Comparison of ENCODE assay signal across 8 mouse cellular contexts in the genomic region with DNA sequence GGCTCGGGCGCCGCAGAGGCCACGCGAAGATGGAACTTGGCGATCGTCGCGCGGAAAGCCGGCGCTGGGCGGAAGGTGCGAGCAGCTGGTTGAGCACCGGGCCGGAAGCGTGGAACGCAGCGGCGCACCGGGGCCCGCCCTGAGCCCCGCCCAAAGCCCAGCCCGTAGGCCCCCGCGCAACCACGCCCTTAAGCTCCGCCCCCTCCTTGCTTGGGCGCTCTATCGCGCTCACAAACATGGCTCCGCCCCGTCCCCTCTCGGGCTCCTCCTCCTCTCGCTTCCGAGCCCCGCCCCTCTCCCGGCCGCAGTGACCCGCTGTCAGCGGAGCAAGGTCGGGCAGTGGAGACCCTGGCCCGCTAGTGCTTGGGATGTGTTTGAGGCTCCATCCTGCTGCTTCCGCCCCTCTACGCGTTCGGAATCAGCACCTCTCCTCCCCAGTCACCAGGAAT. TPM values are rescaled to one million over a fixed set of nuclear protein-coding genes. Genes with fewer than 3 reads are reported as not detected.
DNase-seq lines count a peak whose midpoint lies in the region; ATAC-seq and TF ChIP-seq lines count a peak whose summit lies in the region.

1110008P14Rik (minus strand) TSS at position 164 of the 449 bp plus-strand sequence.

- peak within 1 kb of the TSS; percentile 88 for H3K4me2 ChIP-seq in heart, embryonic 11.5 days
- peak within 1 kb of the TSS; percentile 97 for H3K4me2 ChIP-seq in kidney, embryonic 16.5 days (replicated peaks; ENCODE audit: low read depth, low read length)
- peak within 1 kb of the TSS; percentile 95 for H3K4me2 ChIP-seq in liver, embryonic 11.5 days
- H3K4me2 ChIP-seq in myocyte (ENCODE audit: low read depth): peak within 1 kb of the TSS; percentile 92

- H3K9ac ChIP-seq in heart, embryonic 11.5 days (ENCODE audit: low read depth, low read length): peak within 1 kb of the TSS; percentile 39
- H3K9ac ChIP-seq in kidney, embryonic 16.5 days (replicated peaks; ENCODE audit: low read length): peak within 1 kb of the TSS; percentile 63
- H3K9ac ChIP-seq in liver, embryonic 11.5 days (ENCODE audit: low read depth, low read length): peak within 1 kb of the TSS; percentile 64

- H3K9me3 ChIP-seq in heart, embryonic 11.5 days (replicated peaks; ENCODE audit: control insufficient read depth, low read length): no peaks in the 10 kb centered on the region
- no peaks in the 10 kb centered on the region for H3K9me3 ChIP-seq in kidney, embryonic 16.5 days (ENCODE audit: low read length)
- no peaks in the 10 kb centered on the region for H3K9me3 ChIP-seq in liver, embryonic 11.5 days (ENCODE audit: control insufficient read depth, low read length)

- 0 out of 2 replicates have a peak within 1 kb of the TSS, but pooled peaks have one; percentile 37 for H3K27ac ChIP-seq in heart, embryonic 11.5 days (ENCODE audit: low read depth, low read length)
- peak within 1 kb of the TSS; percentile 54; the same call in 1 of the 2 replicates for H3K27ac ChIP-seq in kidney, embryonic 16.5 days (ENCODE audit: low read length)
- no peak within 1 kb of the TSS for H3K27ac ChIP-seq in liver, embryonic 11.5 days (ENCODE audit: low read depth, low read length)

- no peak for TF ChIP-seq POLR2A in brain, embryonic 14.5 days (IDR thresholded peaks at IDR 0.05; ENCODE audit: borderline replicate concordance, extremely low read depth, insufficient read depth, insufficient read length, poor library complexity, severe bottlenecking)
- TF ChIP-seq POLR2A in myocyte (IDR thresholded peaks at IDR 0.05; ENCODE audit: insufficient read length, low read depth): peak; percentile 80

- under 1% methylated on average over 47 of the region's 47 CpGs for WGBS in heart, embryonic 11.5 days (ENCODE audit: insufficient replicate concordance)
- under 1% methylated on average over 40 of the region's 47 CpGs for WGBS in kidney, embryonic 16.5 days
- under 1% methylated on average over 41 of the region's 47 CpGs for WGBS in liver, embryonic 11.5 days

- peak within 1 kb of the TSS; percentile 24 for H3ac ChIP-seq in myocyte (ENCODE audit: control insufficient read depth, insufficient read length)

- TF ChIP-seq CTCF in brain, embryonic 14.5 days (IDR thresholded peaks at IDR 0.05; ENCODE audit: borderline replicate concordance, extremely low read depth, insufficient read depth, insufficient read length): no peak

- peaks cover 17% of the 10 kb centered on the region for H3K36me3 ChIP-seq in heart, embryonic 11.5 days (ENCODE audit: control insufficient read depth, insufficient read depth, low read length)
- H3K36me3 ChIP-seq in kidney, embryonic 16.5 days (ENCODE audit: insufficient read depth, low read length): peaks cover 28% of the 10 kb centered on the region
- peaks cover 15% of the 10 kb centered on the region for H3K36me3 ChIP-seq in liver, embryonic 11.5 days (ENCODE audit: control insufficient read depth, insufficient read depth, low read length)
- H3K36me3 ChIP-seq in myocyte (ENCODE audit: control insufficient read depth, insufficient read depth): peaks cover 8% of the 10 kb centered on the region

- no peaks in the 10 kb centered on the region for H3K79me2 ChIP-seq in myocyte (ENCODE audit: control insufficient read depth, insufficient read depth)

- peaks cover 17% of the 10 kb centered on the region for H3K27me3 ChIP-seq in heart, embryonic 11.5 days (ENCODE audit: control insufficient read depth, insufficient read depth, low read length)
- H3K27me3 ChIP-seq in kidney, embryonic 16.5 days (ENCODE audit: insufficient read depth, low read length): no peaks in the 10 kb centered on the region
- no peaks in the 10 kb centered on the region; the same call in 1 of the 2 replicates for H3K27me3 ChIP-seq in liver, embryonic 11.5 days (replicated peaks; ENCODE audit: control insufficient read depth, insufficient read depth, low read length)
- H3K27me3 ChIP-seq in myocyte (ENCODE audit: control insufficient read depth, insufficient read depth, insufficient read length): peaks cover 10% of the 10 kb centered on the region

- peak; percentile 98 for DNase-seq in CD4-positive, CD25-positive, alpha-beta regulatory T cell, adult 2 months (ENCODE audit: low read depth, low spot score)
- peak; percentile 94 for DNase-seq in brain, embryonic 14.5 days (ENCODE audit: low read depth)
- DNase-seq in liver, embryonic 11.5 days (ENCODE audit: low spot score): peak; percentile 93
- peak; percentile 98 to 99 for DNase-seq in spleen, postnatal 4 days (ENCODE audit: low spot score in 2 of 2)

- peak; percentile 85 for ATAC-seq in erythroblast, adult 5-6 weeks (replicated peaks; ENCODE audit: low FRiP score, poor library complexity, severe bottlenecking)
- peak; percentile 91 for ATAC-seq in heart, embryonic 11.5 days (replicated peaks; ENCODE audit: insufficient number of reproducible peaks, low FRiP score, low TSS enrichment)
- ATAC-seq in kidney, embryonic 16.5 days (ENCODE audit: low FRiP score, low TSS enrichment): peak; percentile 94
- ATAC-seq in liver, embryonic 11.5 days (replicated peaks; ENCODE audit: low FRiP score): peak; percentile 94

- H3K4me3 ChIP-seq in heart, embryonic 11.5 days (ENCODE audit: low read depth, low read length): peak within 1 kb of the TSS; percentile 65
- peak within 1 kb of the TSS; percentile 74 for H3K4me3 ChIP-seq in kidney, embryonic 16.5 days (ENCODE audit: low read length)
- H3K4me3 ChIP-seq in liver, embryonic 11.5 days (ENCODE audit: low read depth, low read length): peak within 1 kb of the TSS; percentile 60
- H3K4me3 ChIP-seq in myocyte: peak within 1 kb of the TSS; percentile 54

- 0 out of 2 replicates have a peak, but pooled peaks cover 5% of the 10 kb centered on the region for H3K4me1 ChIP-seq in heart, embryonic 11.5 days (ENCODE audit: control insufficient read depth, insufficient read depth, low read length)
- H3K4me1 ChIP-seq in kidney, embryonic 16.5 days (ENCODE audit: insufficient read depth, low read length): peaks cover 6% of the 10 kb centered on the region
- H3K4me1 ChIP-seq in liver, embryonic 11.5 days (replicated peaks; ENCODE audit: control insufficient read depth, insufficient read depth, low read length): peaks cover 5% of the 10 kb centered on the region

TF ChIP-seq in myocyte, 11 proteins besides CTCF, POLR2A, EP300 and RAD21:
- TF ChIP-seq MAX (IDR thresholded peaks at IDR 0.05; ENCODE audit: low read depth): no peak
- peak in 2 of 3 experiments; percentile 46 to 77 for TF ChIP-seq MYOG (IDR thresholded peaks at IDR 0.05; ENCODE audit: control insufficient read depth in 1 of 3, insufficient read depth in 1 of 3, insufficient read length in 2 of 3, low read depth in 2 of 3)
- TF ChIP-seq E2F4 (IDR thresholded peaks at IDR 0.05; ENCODE audit: insufficient read depth): no peak
- no peak for TF ChIP-seq REST (IDR thresholded peaks at IDR 0.05; ENCODE audit: insufficient read depth, insufficient read length)
- no peak for TF ChIP-seq TCF12 (IDR thresholded peaks at IDR 0.05; ENCODE audit: insufficient read depth, poor library complexity, severe bottlenecking)
- no peak for TF ChIP-seq USF1 (IDR thresholded peaks at IDR 0.05; ENCODE audit: low read depth)
- TF ChIP-seq SRF (IDR thresholded peaks at IDR 0.05; ENCODE audit: control insufficient read depth, insufficient read length, low read depth): peak; percentile 37
- no peak for TF ChIP-seq TCF3 (IDR thresholded peaks at IDR 0.05; ENCODE audit: insufficient read length, low read depth)
- TF ChIP-seq CEBPB (IDR thresholded peaks at IDR 0.05; ENCODE audit: insufficient read depth, poor library complexity, severe bottlenecking): no peak
- peak; percentile 74 for TF ChIP-seq POLR2AphosphoS2 (IDR thresholded peaks at IDR 0.05; ENCODE audit: insufficient read length, low read depth)
- peak in 2 of 3 experiments; percentile 37 to 76 for TF ChIP-seq MYOD1 (IDR thresholded peaks at IDR 0.05; ENCODE audit: control insufficient read depth in 1 of 3, insufficient read length in 2 of 3, low read depth in 2 of 3)

RNA-seq across cellular contexts. Expression of gene 1110008P14Rik, which starts in this region (rescaled TPM):
- polyA plus RNA-seq in brain, embryonic 14.5 days (2012; rRNA removed): 101 and 114 TPM in 2 replicates
- 8.6 and 12.3 TPM in 2 replicates for total RNA-seq in erythroblast, adult 5-6 weeks (2015; ENCODE audit: low replicate concordance)
- total RNA-seq in erythroblast, adult 5-6 weeks (2017; ENCODE audit: low replicate concordance): 5.1 and 7.7 TPM in 2 replicates
- 50.1 and 51.3 TPM in 2 replicates for polyA plus RNA-seq in heart, embryonic 11.5 days (2014; fragmentation: Nextera tagmentation; extraction: Ambion mirVana)
- 50.1 and 51.6 TPM in 2 replicates for polyA plus RNA-seq in kidney, embryonic 16.5 days (2015; fragmentation: Nextera tagmentation; extraction: Ambion mirVana)
- 36.2 and 39.7 TPM in 2 replicates for polyA plus RNA-seq in liver, embryonic 11.5 days (2014; fragmentation: Nextera tagmentation; extraction: Ambion mirVana)
- 153 TPM for polyA plus RNA-seq in myocyte (2012; fragmentation: generic; extraction: Trizol)
